Mouse (Mus musculus) kidney, postnatal 0 days (tissue): ENCODE measurements around the gene Fancg. TPM values are rescaled to one million over a fixed set of nuclear protein-coding genes. Genes with fewer than 3 reads are reported as not detected.
"Not testable (repeated sequence)": the region's sequence is repeated elsewhere in the genome, so short reads cannot be mapped to it uniquely, and the experiment has no call there.

Experiments used
- ATAC-seq: fragments of 200-750 bp; cut with Nextera tagmentation; replicated peaks from 2 replicates; pipeline ENCODE4 v1.8.0; 2017; ENCODE audit warnings: low read depth, moderate number of reproducible peaks, moderate TSS enrichment, moderate library complexity; ENCODE audit not compliant: low FRiP score
- DNase-seq: peaks from one replicate; pipeline ENCODE4 v3.0.0-alpha.2; 2016; ENCODE audit warnings: low spot score
- H3K27ac ChIP-seq: fragments of 300-500 bp; sonication (generic); 2 replicates; pipeline ENCODE4 v1.5.1; 2014; ENCODE audit warnings: mild to moderate bottlenecking
- H3K27me3 ChIP-seq: fragments of 300-500 bp; sonication (generic); 2 replicates; pipeline ENCODE4 v1.6.1; 2014; ENCODE audit warnings: low read length, mixed read lengths; ENCODE audit not compliant: insufficient read depth
- H3K36me3 ChIP-seq: fragments of 300-500 bp; sonication (generic); 2 replicates; pipeline ENCODE4 v1.6.1; 2014; ENCODE audit warnings: low read length, mixed read lengths; ENCODE audit not compliant: insufficient read depth
- H3K4me1 ChIP-seq: fragments of 300-500 bp; sonication (generic); replicated peaks from 2 replicates; pipeline ENCODE4 v1.6.1; 2014; ENCODE audit warnings: antibody characterized with exemption, low read length, mixed read lengths; ENCODE audit not compliant: insufficient read depth
- H3K4me2 ChIP-seq: fragments of 300-500 bp; sonication (generic); 2 replicates; pipeline ENCODE4 v1.6.1; 2014; ENCODE audit warnings: mild to moderate bottlenecking, low read length, moderate library complexity, mixed read lengths
- H3K4me3 ChIP-seq: fragments of 300-500 bp; sonication (generic); replicated peaks from 2 replicates; pipeline ENCODE4 v1.5.1; 2014; ENCODE audit warnings: low read depth, low read length
- H3K9ac ChIP-seq: fragments of 300-500 bp; sonication (generic); 2 replicates; pipeline ENCODE4 v1.6.1; 2014; ENCODE audit warnings: low read depth, low read length
- H3K9me3 ChIP-seq: fragments of 300-500 bp; sonication (generic); replicated peaks from 2 replicates; pipeline ENCODE4 v1.6.1; 2016; ENCODE audit warnings: low read length, inconsistent platforms, mixed read lengths
- CTCF ChIP-seq: IDR thresholded peaks from 2 replicates; pipeline ENCODE4 v1.5.1; 2016; ENCODE audit warnings: antibody characterized with exemption, low read depth, mild to moderate bottlenecking, moderate library complexity
- WGBS: fragments of 180-500 bp; shearing (Covaris S2); extraction: QIAGEN DNeasy Blood & Tissue Kit; methylation state at CpG from one replicate; pipeline ENCODE4 v1.1.7; 2014; 5-methylcytosine and 5-hydroxymethylcytosine counted together
- polyA plus RNA-seq: library from polyadenylated mRNA; unstranded; fragments of >200 nt; fragmentation: Nextera tagmentation; extraction: Ambion mirVana; gene quantifications from 2 replicates; pipeline ENCODE4 v1.2.1, GENCODE M21; 2015

Gene Fancg
- polyA plus RNA-seq, 1 experiment from 2014 or later: 7.2 TPM

- Histone ChIP-seq H3K27me3 (no peaks in the 10 kb centered on the region), H3K4me2 (no peak overlapping the region), H3K27ac (no peak overlapping the region), H3K36me3 (0 out of 2 replicates have a peak, but pooled peaks cover 3% of the 10 kb centered on the region), H3K9me3 (no peaks in the 10 kb centered on the region), H3K4me1 (peaks cover 10% of the 10 kb centered on the region), H3K4me3 (no peak overlapping the region), H3K9ac (no peak overlapping the region)
- no peak for DNase-seq
- ATAC-seq: no peak
- no peak for TF ChIP-seq CTCF
- 71% methylated on average over 12 of the region's 12 CpGs for WGBS
These were observed 7.4 kb downstream of the Fancg start for GRCm38 (mm10) chr4:43002756-43003439.

GRCm38 (mm10) chr4:43001272-43001671 is 9.0 kb downstream of the Fancg start:
- Histone ChIP-seq H3K4me2 (no peak overlapping the region), H3K27me3 (no peaks in the 10 kb centered on the region), H3K9me3 (no peaks in the 10 kb centered on the region), H3K4me1 (peaks cover 15% of the 10 kb centered on the region), H3K4me3 (no peak overlapping the region), H3K36me3 (0 out of 2 replicates have a peak, but pooled peaks cover 3% of the 10 kb centered on the region), H3K9ac (no peak overlapping the region), H3K27ac (no peak overlapping the region)
- ATAC-seq: no peak
- no peak for DNase-seq
- 91% methylated on average over 2 of the region's 2 CpGs for whole genome bisulfite sequencing
- TF ChIP-seq CTCF: no peak

GRCm38 (mm10) chr4:43000141-43000986 is 9.9 kb downstream of the Fancg start, which contains the start of gene Vcp:
Vcp (minus strand) TSS chr4:43000507.
- H3K27me3 ChIP-seq, H3K9me3 ChIP-seq, H3K36me3 ChIP-seq: not testable (repeated sequence)
- DNase-seq: peak; percentile 100
- peaks cover 15% of the 10 kb centered on the region for H3K4me1 ChIP-seq
- peak within 1 kb of the TSS; percentile 67 for H3K4me3 ChIP-seq
- WGBS: 1% methylated on average over 45 of the region's 56 CpGs
- peak within 1 kb of the TSS; percentile 96 for H3K9ac ChIP-seq
- peak; percentile 97 for ATAC-seq
- H3K27ac ChIP-seq: peak within 1 kb of the TSS; percentile 99
- peak within 1 kb of the TSS; percentile 56 for H3K4me2 ChIP-seq

GRCm38 (mm10) chr4:42999451-43000140 is 10.7 kb downstream of the Fancg start:
- peak overlapping the region; percentile 96 for H3K9ac ChIP-seq
- under 1% methylated on average over 40 of the region's 51 CpGs for WGBS
- peak; percentile 44; the same call in 1 of the 2 replicates for TF ChIP-seq CTCF
- peak overlapping the region; percentile 99 for H3K27ac ChIP-seq
- H3K4me1 ChIP-seq: peaks cover 15% of the 10 kb centered on the region
- peak; percentile 78 for ATAC-seq
- H3K4me3 ChIP-seq: peak overlapping the region; percentile 67
- peak; percentile 83 for DNase-seq
- H3K36me3 ChIP-seq: peaks cover 7% of the 10 kb centered on the region; the same call in 1 of the 2 replicates
- H3K9me3 ChIP-seq: no peaks in the 10 kb centered on the region
- H3K27me3 ChIP-seq: no peaks in the 10 kb centered on the region
- peak overlapping the region; percentile 56 for H3K4me2 ChIP-seq

- Histone ChIP-seq H3K9me3 (no peaks in the 10 kb centered on the region), H3K4me1 (peaks cover 15% of the 10 kb centered on the region), H3K27me3 (no peaks in the 10 kb centered on the region), H3K4me2 (peak overlapping the region; percentile 56), H3K4me3 (0 out of 2 replicates have a peak overlapping the region, but pooled peaks have one; percentile 67), H3K36me3 (peaks cover 22% of the 10 kb centered on the region), H3K27ac (no peak overlapping the region), H3K9ac (0 out of 2 replicates have a peak overlapping the region, but pooled peaks have one; percentile 96)
- ATAC-seq: no peak
- TF ChIP-seq CTCF: no peak
- 47% methylated on average over 2 of the region's 2 CpGs for WGBS
- DNase-seq: no peak
These were observed 12.3 kb downstream of the Fancg start for GRCm38 (mm10) chr4:42998022-42998421.

GRCm38 (mm10) chr4:42988296-42988695 is 22.0 kb downstream of the Fancg start:
- ATAC-seq: no peak
- Histone ChIP-seq H3K4me2 (no peak overlapping the region), H3K9ac (no peak overlapping the region), H3K9me3 (no peaks in the 10 kb centered on the region), H3K36me3 (peaks cover 81% of the 10 kb centered on the region), H3K27me3 (no peaks in the 10 kb centered on the region), H3K4me1 (no peaks in the 10 kb centered on the region), H3K4me3 (no peak overlapping the region), H3K27ac (no peak overlapping the region)
- DNase-seq: no peak
- TF ChIP-seq CTCF: peak; percentile 42
- whole genome bisulfite sequencing: 81% methylated on average over 1 of the region's 1 CpGs

- H3K36me3 ChIP-seq: peaks cover 40% of the 10 kb centered on the region
- not testable (repeated sequence) for ATAC-seq
These were observed 29.8 kb downstream of the Fancg start for GRCm38 (mm10) chr4:42980467-42980866.

More at GRCm38 (mm10) chr4:42980467-42980866, 29.8 kb downstream of the Fancg start:
- not testable (repeated sequence) for H3K4me1 ChIP-seq, DNase-seq, H3K9me3 ChIP-seq, H3K4me3 ChIP-seq, H3K27me3 ChIP-seq, H3K9ac ChIP-seq, H3K4me2 ChIP-seq, H3K27ac ChIP-seq
- 85% methylated on average over 7 of the region's 8 CpGs for WGBS
